Mouse (Mus musculus) macrophage (primary cell): ENCODE results near the gene E2f3. TPM values are rescaled to one million over a fixed set of nuclear protein-coding genes. Genes with fewer than 3 reads are reported as not detected.

ENCODE experiments used
- H3K27ac ChIP-seq: fragments of 350-480 bp; formaldehyde crosslinking; 2 replicates; pipeline ENCODE4 v1.9.0; 2021
- H3K36me3 ChIP-seq: fragments of 350-480 bp; formaldehyde crosslinking; 2 replicates; pipeline ENCODE4 v1.9.0; 2021; ENCODE audit errors: inconsistent target
- H3K4me3 ChIP-seq: fragments of 350-480 bp; formaldehyde crosslinking; 2 replicates; pipeline ENCODE4 v1.9.0; 2021; ENCODE audit errors: inconsistent target
- H3K79me2 ChIP-seq: fragments of 350-480 bp; formaldehyde crosslinking; 2 replicates; pipeline ENCODE4 v1.9.0; 2021; ENCODE audit errors: inconsistent target
- WGBS: methylation state at CpG from one replicate; pipeline ENCODE4 v1.1.7; 2026; ENCODE audit warnings: inconsistent platforms; ENCODE audit not compliant: missing documents; 5-methylcytosine and 5-hydroxymethylcytosine counted together
- polyA plus RNA-seq: library from polyadenylated mRNA; stranded (reverse); fragments of 250-400 nt; gene quantifications from 3 replicates; pipeline ENCODE4 v1.2.4, GENCODE M21; 2018; ENCODE audit warnings: inconsistent platforms

Gene E2f3
- polyA plus RNA-seq, 1 experiment from 2014 or later: 8.2 TPM

DNA sequence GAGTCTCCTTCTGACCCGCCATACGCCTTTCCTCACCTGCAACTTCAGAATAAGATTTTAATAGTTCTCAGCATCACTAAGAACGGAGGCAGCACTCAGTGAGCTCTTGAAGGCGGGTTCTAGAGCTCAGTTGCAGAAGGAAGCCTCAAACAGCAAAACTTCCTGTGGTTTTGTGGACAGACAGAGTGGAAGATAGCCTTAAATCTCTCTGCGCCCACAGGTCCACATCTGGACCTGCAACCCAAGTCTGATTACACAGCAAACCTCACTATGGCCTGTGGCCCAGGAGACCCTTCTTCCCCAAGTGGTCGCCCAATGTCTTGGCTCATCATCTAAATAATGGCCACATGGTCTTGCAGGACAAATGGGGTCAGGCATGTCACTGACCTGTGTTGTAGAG is 21.8 kb downstream of the E2f3 start:
- 32% methylated on average over 6 of the region's 6 CpGs for WGBS
- Histone ChIP-seq H3K79me2 (peaks cover 95% of the 10 kb centered on the region), H3K36me3 (no peaks in the 10 kb centered on the region), H3K27ac (no peak overlapping the region), H3K4me3 (no peak overlapping the region)

DNA sequence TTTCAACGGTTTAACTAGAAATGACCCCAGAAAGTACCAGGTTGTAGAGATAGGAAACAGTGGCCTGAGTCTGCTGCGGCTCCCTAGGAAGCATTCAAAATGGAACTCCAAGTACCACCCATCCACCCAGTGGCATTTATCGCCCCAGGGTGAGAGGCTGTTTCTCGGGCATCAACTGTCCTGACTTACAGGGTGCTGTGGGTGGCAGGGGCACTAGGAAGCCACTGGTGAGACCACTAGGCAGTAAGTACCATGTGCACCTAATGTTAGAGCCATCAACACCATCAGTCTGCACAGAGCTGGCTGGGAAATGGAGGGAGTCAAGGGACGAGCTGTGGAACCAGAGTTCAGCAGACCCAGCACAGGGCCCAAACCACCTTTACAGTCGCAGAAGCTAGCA is 25.4 kb downstream of the E2f3 start:
- Histone ChIP-seq H3K79me2 (peaks cover 92% of the 10 kb centered on the region), H3K27ac (no peak overlapping the region), H3K4me3 (no peak overlapping the region), H3K36me3 (no peaks in the 10 kb centered on the region)
- WGBS: 96% methylated on average over 6 of the region's 6 CpGs

DNA sequence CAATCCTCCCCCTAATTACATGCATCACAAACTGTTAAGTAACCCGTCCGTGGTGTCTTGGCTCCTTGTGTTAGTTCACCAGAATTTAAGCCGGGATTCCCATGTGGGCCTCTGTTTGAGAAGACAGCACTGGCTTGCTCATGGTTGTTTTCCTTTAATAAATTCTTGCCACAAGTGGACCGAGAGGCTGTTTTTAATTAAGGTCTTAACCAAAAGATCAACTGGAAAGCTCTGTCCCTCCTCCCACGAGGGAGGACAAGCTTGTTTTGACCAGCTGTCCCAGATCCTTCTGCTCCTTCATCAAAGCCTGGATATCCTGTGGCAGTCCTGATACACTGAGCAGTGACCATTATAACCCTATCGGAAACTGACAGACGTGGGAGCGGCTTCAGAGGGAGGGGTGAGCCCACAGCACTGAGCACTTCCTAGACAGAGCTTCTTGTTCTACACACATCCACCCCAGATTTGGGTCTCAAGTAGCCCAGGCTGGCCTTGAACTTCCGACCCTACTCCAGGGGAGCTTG is 28.1 kb downstream of the E2f3 start:
- WGBS: 91% methylated on average over 9 of the region's 9 CpGs
- no peak overlapping the region for H3K4me3 ChIP-seq
- H3K27ac ChIP-seq: no peak overlapping the region
- no peaks in the 10 kb centered on the region for H3K36me3 ChIP-seq
- peaks cover 92% of the 10 kb centered on the region for H3K79me2 ChIP-seq

DNA sequence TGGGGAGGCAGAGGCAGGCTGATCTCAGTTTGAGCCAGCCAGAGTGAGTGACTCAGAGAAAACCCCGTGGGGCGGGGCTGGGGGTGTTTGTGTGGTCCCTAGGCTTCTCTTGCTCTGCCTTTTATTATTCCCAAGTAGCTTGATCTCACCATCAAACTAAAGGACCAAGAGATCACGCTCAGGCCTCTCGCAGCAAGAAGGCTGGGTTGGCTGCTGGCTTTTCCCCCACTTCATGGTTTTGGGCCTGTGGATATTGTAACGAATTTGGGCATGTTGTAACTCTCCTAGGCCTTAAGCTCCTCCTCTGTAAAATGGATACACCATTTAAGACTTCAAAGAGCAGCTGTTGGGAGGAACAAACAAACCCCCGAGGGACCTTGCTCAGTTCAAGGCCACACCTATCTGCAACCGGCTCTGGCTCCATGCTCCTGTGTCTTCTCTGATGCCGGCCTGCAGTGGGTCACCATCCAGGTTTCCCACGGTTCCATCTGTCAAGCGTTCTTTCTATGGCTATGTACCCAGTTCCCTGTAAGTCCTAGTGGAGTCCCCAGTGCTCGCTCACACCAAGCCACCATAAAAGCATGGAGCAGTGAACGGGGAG is 28.9 kb downstream of the E2f3 start:
- 97% methylated on average over 12 of the region's 12 CpGs for WGBS
- Histone ChIP-seq H3K36me3 (no peaks in the 10 kb centered on the region), H3K4me3 (no peak overlapping the region), H3K79me2 (peaks cover 92% of the 10 kb centered on the region), H3K27ac (no peak overlapping the region)

DNA sequence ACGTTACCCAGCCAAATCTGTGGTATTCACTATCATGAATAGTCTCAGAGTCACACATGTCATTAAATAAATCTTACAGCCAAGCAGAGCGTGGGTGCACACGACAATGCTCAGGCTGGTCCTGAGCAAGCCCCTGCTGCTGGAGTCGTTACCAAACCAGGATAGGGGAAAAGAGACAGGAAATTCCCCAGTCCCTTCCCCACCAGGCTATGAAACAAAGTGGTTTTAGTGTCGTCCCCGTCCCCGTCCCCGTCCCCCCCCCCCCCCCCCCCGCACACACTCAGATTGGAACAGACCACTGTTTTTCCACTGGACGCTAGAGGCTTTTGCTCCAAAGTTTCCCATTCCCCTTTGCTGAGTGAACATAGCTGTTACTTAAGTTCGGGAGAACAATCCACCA is 30.6 kb downstream of the E2f3 start:
- Histone ChIP-seq H3K4me3 (no peak overlapping the region), H3K79me2 (peaks cover 92% of the 10 kb centered on the region), H3K36me3 (no peaks in the 10 kb centered on the region), H3K27ac (no peak overlapping the region)
- WGBS: 96% methylated on average over 5 of the region's 11 CpGs

DNA sequence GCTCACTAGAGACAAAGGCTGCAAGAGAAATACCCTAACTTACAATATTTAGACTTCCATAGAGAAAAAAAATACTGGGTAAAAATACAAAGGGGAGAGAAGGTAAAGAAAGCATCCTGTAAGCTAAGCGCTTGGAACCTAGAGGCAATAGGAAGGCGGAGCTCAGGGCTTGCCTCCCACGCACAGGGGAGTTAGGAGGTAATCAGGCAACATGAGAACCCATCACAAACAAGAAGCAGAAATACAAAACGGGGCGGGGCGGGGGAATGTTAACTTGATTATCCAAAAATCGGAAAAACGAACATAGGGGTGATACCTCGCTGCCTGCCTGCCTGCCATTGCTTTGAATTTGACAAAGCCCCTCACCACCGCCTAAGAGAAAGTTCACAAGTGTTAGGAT is 31.1 kb downstream of the E2f3 start:
- Histone ChIP-seq H3K36me3 (no peaks in the 10 kb centered on the region), H3K4me3 (no peak overlapping the region), H3K79me2 (peaks cover 92% of the 10 kb centered on the region), H3K27ac (no peak overlapping the region)
- WGBS: 92% methylated on average over 10 of the region's 10 CpGs

DNA sequence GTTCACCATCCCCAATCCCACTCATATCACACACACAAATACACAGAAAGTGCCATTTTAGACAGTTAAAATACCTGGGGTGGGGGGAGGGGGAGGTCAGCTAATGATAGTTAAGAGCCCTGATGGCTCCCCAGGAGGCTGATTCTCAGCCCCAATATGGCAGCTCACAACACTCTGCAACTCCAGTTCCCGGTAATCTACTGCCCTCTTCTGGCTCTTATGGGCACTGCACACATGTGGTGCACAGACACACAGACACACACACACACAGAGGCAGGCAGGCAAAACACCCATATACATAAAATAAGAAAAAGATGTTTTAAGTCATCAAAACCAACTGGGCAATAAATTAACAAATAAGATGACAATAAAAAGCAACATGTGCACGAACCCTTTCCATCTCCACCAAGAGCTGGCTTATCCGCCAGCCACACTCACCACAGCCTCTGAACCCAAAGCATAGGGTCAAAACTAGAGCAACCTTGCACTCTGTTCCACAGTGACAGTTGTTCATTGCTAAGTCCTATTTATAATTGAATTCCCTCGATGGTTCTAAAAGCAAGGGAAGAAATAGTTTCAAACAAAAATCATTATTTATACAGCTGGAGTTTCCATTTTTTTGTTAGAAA is 32.3 kb downstream of the E2f3 start:
- H3K36me3 ChIP-seq: no peaks in the 10 kb centered on the region
- no peak overlapping the region for H3K4me3 ChIP-seq
- H3K27ac ChIP-seq: no peak overlapping the region
- WGBS: 94% methylated on average over 4 of the region's 4 CpGs
- peaks cover 100% of the 10 kb centered on the region for H3K79me2 ChIP-seq

DNA sequence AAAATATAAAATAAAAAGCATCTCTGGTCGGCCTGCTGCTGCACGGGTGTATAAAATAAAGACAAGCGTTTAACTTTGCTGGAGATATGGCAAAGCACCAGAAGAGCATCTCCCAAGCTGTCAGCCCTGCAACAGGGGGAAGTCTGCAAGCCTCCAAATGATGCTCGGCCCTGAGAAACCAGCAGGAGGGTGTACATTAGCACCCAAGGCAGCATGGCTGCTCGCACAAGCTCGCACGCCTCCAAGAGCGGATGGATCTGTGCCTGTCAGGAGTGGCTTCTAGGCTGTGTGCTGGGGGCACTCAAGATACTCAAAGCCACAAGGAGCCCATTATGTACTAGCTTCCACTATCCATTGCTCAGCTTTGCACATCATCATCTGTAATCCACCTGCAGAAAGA is 39.8 kb downstream of the E2f3 start:
- H3K4me3 ChIP-seq: no peak overlapping the region
- no peaks in the 10 kb centered on the region for H3K36me3 ChIP-seq
- 96% methylated on average over 8 of the region's 8 CpGs for WGBS
- H3K27ac ChIP-seq: no peak overlapping the region
- peaks cover 96% of the 10 kb centered on the region for H3K79me2 ChIP-seq

DNA sequence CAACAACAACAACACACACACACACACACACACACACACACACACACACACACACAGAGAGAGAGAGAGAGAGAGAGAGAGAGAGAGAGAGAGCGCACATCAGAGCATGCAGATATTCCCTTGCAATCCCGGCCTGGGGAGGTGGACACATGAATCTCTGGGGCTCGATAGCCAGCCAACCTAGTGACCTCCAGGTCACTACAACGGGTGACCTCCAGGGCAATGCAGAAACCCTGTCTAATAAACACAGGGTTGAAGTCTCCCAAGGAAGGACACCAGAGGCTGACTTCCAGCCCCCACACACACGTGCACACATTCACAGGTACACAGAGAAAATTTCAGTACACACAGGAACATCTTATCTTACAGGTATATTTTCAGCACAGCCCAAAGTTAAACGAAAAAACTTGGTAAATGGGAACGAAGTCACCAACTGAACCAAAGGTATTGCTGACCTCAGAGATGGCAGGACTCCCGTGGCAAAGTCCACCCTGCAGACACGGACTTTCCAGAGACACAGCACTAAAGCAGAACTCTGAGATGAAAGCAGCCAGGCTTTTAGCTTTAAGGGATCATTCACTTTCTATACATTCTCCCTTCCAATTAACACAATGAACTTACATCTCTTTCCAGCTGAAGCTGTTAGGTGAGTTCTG is 40.8 kb downstream of the E2f3 start:
- no peaks in the 10 kb centered on the region for H3K36me3 ChIP-seq
- H3K79me2 ChIP-seq: peaks cover 96% of the 10 kb centered on the region
- H3K27ac ChIP-seq: no peak overlapping the region
- no peak overlapping the region for H3K4me3 ChIP-seq
- 90% methylated on average over 8 of the region's 9 CpGs for WGBS

DNA sequence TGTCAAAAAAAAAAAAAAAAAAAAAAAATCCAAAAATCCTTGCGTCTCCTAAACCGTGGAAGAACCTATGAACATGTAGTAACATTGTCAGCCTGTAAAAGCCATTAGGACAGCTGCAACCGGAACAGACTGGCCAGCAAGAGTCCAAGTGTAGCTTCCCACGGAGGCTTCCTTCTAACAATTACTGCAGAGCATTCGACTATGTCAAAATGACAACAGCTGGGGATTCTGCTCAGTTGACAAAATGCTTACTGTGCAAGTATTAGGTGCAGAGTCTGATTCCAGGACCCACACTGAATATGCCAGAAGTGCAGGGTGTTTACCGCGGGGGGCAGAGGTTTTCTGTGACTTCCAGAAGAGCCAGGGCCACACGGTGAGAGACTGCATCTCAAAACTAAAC is 41.4 kb downstream of the E2f3 start:
- no peak overlapping the region for H3K27ac ChIP-seq
- H3K36me3 ChIP-seq: no peaks in the 10 kb centered on the region
- WGBS: 88% methylated on average over 8 of the region's 8 CpGs
- H3K79me2 ChIP-seq: peaks cover 96% of the 10 kb centered on the region
- no peak overlapping the region for H3K4me3 ChIP-seq

DNA sequence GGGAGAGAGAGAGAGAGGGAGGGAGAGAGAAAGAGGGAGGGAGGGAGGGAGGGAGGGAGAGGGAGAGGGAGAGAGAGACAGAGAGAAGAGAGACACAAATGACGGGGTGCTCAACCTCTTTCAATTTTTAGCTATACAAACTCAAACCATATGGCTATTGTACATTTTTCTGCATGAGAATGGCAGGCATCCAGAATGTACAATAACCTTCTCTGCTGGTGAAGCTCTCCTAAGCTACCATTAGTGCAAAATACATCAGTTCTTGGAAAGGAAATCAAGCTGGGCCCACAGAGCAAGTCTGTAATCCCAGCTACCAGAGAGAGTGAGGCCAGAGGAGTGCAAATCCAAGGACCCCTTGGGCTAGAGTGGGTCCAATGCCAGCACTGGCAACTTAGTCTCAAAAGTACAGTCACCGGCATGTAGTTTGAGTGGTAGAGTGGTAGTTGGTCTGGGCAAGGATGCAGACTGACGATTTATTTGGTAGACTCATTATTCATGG is 42.3 kb downstream of the E2f3 start:
- Histone ChIP-seq H3K79me2 (peaks cover 96% of the 10 kb centered on the region), H3K36me3 (no peaks in the 10 kb centered on the region), H3K4me3 (no peak overlapping the region), H3K27ac (no peak overlapping the region)
- WGBS: 96% methylated on average over 3 of the region's 3 CpGs

DNA sequence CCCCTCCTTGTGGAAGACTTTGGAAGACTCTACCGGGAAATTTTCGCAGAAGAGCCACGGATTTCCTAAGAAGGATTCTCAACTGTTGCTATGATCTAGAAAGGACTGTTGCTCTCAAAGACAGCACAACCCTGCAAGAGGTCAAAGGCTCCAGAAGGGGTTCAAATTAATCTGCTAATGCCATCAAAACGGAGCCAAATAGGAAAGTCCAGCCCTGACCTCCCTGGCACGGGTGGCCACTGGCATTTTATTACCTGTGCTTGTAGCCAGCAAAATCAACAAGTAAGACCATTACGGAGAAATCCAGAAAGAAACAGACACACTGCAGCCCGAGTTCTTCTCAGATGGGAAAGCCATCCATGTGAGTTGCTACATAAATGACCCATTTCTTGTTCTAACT is 45.8 kb downstream of the E2f3 start:
- no peak overlapping the region for H3K4me3 ChIP-seq
- H3K27ac ChIP-seq: no peak overlapping the region
- H3K36me3 ChIP-seq: no peaks in the 10 kb centered on the region
- H3K79me2 ChIP-seq: peaks cover 98% of the 10 kb centered on the region
- WGBS: 96% methylated on average over 7 of the region's 7 CpGs

DNA sequence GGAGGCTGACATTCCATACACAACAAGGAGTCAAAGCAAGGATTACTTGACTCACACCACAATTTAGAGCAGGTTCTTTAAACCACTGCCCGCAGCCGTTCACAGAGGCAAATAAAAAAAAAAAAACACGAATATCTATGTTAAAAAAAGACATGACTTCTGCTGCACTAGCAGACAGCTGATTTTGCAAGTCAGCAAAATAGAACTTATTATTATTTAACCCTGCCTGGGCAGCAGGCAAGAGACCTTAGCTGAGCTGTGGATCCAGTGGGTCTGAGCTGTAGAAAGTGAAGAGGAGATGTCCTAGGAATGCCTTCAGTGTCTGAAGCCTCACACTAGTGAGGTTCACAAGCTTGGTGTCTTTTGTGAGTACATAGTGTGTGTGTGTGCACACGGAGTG is 46.5 kb downstream of the E2f3 start:
- Histone ChIP-seq H3K79me2 (peaks cover 95% of the 10 kb centered on the region), H3K4me3 (no peak overlapping the region), H3K27ac (no peak overlapping the region), H3K36me3 (no peaks in the 10 kb centered on the region)
- 92% methylated on average over 4 of the region's 4 CpGs for WGBS

DNA sequence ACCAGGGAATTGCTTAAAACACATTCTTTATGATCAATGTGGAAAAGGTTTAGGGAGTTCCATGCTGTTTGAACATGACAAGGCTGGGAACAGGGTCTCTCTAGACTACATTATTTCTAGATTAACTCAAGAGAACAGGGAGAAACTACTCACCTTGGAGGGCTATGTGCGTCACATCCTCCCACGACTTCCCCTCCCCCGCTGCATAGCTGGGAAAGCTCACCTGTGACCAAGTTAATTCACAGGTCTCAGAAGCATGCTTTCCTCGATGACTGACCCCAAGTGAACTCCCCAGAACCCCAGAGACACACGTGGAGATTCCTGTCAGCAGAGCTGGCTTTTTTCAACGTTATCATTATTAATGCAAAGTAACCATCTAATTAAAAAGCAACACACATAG is 47.1 kb downstream of the E2f3 start:
- Histone ChIP-seq H3K79me2 (peaks cover 95% of the 10 kb centered on the region), H3K4me3 (no peak overlapping the region), H3K36me3 (no peaks in the 10 kb centered on the region), H3K27ac (no peak overlapping the region)
- WGBS: 90% methylated on average over 6 of the region's 6 CpGs

DNA sequence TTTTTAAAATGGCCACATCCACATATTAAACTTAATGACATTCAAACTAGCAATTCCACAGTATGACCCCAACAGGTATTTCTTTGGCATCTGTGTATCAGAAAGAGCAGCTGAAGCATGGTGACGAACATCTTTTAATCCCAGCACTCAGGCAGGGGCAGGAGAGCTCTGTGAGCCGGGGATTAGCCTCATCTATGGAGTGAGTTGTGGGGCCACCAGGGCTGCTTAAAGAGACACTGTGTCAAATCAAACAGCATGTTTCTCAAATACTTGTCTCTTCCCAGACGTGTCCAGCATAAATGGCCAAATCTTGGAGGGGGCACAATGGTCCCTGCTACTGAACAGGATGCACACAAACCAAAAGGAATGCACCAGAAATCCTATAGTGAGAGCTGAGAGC is 59.7 kb downstream of the E2f3 start:
- Histone ChIP-seq H3K79me2 (peaks cover 44% of the 10 kb centered on the region; the same call in 1 of the 2 replicates), H3K4me3 (no peak overlapping the region), H3K27ac (no peak overlapping the region), H3K36me3 (no peaks in the 10 kb centered on the region)
- 98% methylated on average over 3 of the region's 3 CpGs for WGBS
